11 mouse cellular contexts compared by ENCODE assay signal in genomic region chr5:111466429-111466828, GRCm38 (mm10). TPM values are rescaled to one million over a fixed set of nuclear protein-coding genes. Genes with fewer than 3 reads are reported as not detected.
DNase-seq lines count a peak whose midpoint lies in the region; ATAC-seq lines count a peak whose summit lies in the region.
"Had no signal": no experiment of that assay in that cellular context is flagged by ENCODE, and none has a peak within 500 bp of the region (broad histone marks: within the 10 kb centered on the region; RNA-seq: fewer than 3 reads in every experiment).

No protein-coding gene starts in this region.

- H3K27ac ChIP-seq in heart, embryonic 11.5 days (ENCODE audit: low read depth, low read length), result peak overlapping the region; percentile 54; the same call in 1 of the 2 replicates
- no peak overlapping the region for H3K27ac ChIP-seq in kidney, embryonic 14.5 days (ENCODE audit: low read depth, low read length)
- H3K27ac ChIP-seq: liver, embryonic 14.5 days had no signal

- H3K36me3 ChIP-seq in heart, embryonic 11.5 days (ENCODE audit: control insufficient read depth, insufficient read depth, low read length), result no peaks in the 10 kb centered on the region
- H3K36me3 ChIP-seq in kidney, embryonic 14.5 days (ENCODE audit: control insufficient read depth, insufficient read depth, low read length), result no peaks in the 10 kb centered on the region

- WGBS in heart, embryonic 11.5 days (ENCODE audit: insufficient replicate concordance), result 64% methylated on average over 9 of the region's 9 CpGs
- WGBS in kidney, embryonic 14.5 days, result 75% methylated on average over 9 of the region's 9 CpGs

- H3K9me3 ChIP-seq in heart, embryonic 11.5 days (replicated peaks; ENCODE audit: control insufficient read depth, low read length), result no peaks in the 10 kb centered on the region; the same call in none of the 2 replicates
- peaks cover 5% of the 10 kb centered on the region; the same call in 1 of the 2 replicates for H3K9me3 ChIP-seq in kidney, embryonic 14.5 days (ENCODE audit: control insufficient read depth, low read length)

- intact Hi-C loops in gastrocnemius, postnatal 36 days (cut with DNase I), result no loop called here

- H3K4me2 ChIP-seq in heart, embryonic 11.5 days, result no peak overlapping the region
- H3K4me2 ChIP-seq in kidney, embryonic 14.5 days (replicated peaks; ENCODE audit: low read depth, low read length), result no peak overlapping the region

- no peak overlapping the region for H3K9ac ChIP-seq in heart, embryonic 11.5 days (ENCODE audit: low read depth, low read length)
- H3K9ac ChIP-seq in kidney, embryonic 14.5 days (ENCODE audit: low read depth, low read length), result no peak overlapping the region
- H3K9ac ChIP-seq: liver, embryonic 14.5 days had no signal

- no peak for ATAC-seq in heart, embryonic 11.5 days (replicated peaks; ENCODE audit: insufficient number of reproducible peaks, low FRiP score, low TSS enrichment)
- ATAC-seq in kidney, embryonic 14.5 days (ENCODE audit: low FRiP score, low TSS enrichment), result 0 out of 2 replicates have a peak, but pooled peaks have one; percentile 35
- ATAC-seq: CD4-positive, CD25-positive, alpha-beta regulatory T cell, adult 4 months had no signal

- H3K4me1 ChIP-seq in heart, embryonic 11.5 days (ENCODE audit: control insufficient read depth, insufficient read depth, low read length), result no peaks in the 10 kb centered on the region
- H3K4me1 ChIP-seq in kidney, embryonic 14.5 days (ENCODE audit: control insufficient read depth, insufficient read depth, low read length), result peaks cover 3% of the 10 kb centered on the region; the same call in 1 of the 2 replicates

- no peak overlapping the region for H3K4me3 ChIP-seq in heart, embryonic 11.5 days (ENCODE audit: low read depth, low read length)
- no peak overlapping the region for H3K4me3 ChIP-seq in kidney, embryonic 14.5 days (ENCODE audit: low read length)

- peak; percentile 7 for DNase-seq in kidney, adult 9 months
- no peak for DNase-seq in kidney, postnatal 10 days
- peak; percentile 64 for DNase-seq in ZHBTc4 (ENCODE audit: low read depth, low spot score)
- DNase-seq in gastrocnemius, postnatal 36 days, result no peak
- DNase-seq in thymus, adult 18-20 months, result no peak
- DNase-seq in cerebellum, postnatal 10 days, result no peak
- DNase-seq: right cerebral cortex, postnatal 25 days had no signal

- no peaks in the 10 kb centered on the region for H3K27me3 ChIP-seq in heart, embryonic 11.5 days (ENCODE audit: control insufficient read depth, insufficient read depth, low read length)
- H3K27me3 ChIP-seq in kidney, embryonic 14.5 days (ENCODE audit: control insufficient read depth, insufficient read depth, low read length), result no peaks in the 10 kb centered on the region

RNA-seq across cellular contexts. Expression of gene Mn1, which starts 49.3 kb away (rescaled TPM):
- polyA plus RNA-seq in heart, embryonic 11.5 days (2014; fragmentation: Nextera tagmentation; extraction: Ambion mirVana), result 6.6 and 7.1 TPM in 2 replicates
- 5.1 and 6.9 TPM in 2 replicates for polyA plus RNA-seq in kidney, embryonic 14.5 days (2014; fragmentation: Nextera tagmentation; extraction: Ambion mirVana)
- 10 to 100 TPM; 54.9 to 67.2 TPM for total RNA-seq in gastrocnemius, postnatal 36 days (2021)
- polyA plus RNA-seq: CD4-positive, CD25-positive, alpha-beta regulatory T cell, adult 4 months had no signal

Comparison
In these comparisons a context has a peak if more than half of its experiments do, and no peak if none do; other contexts are left out.
1. DNase-seq: peak in kidney, adult 9 months (single experiment) and ZHBTc4 (single experiment); none in kidney, postnatal 10 days (single experiment), gastrocnemius, postnatal 36 days (0 of 2), thymus, adult 18-20 months (0 of 2) and cerebellum, postnatal 10 days (0 of 2).